Mouse (Mus musculus) MEL (cell line): ENCODE results near the gene Chd6. TPM values are rescaled to one million over a fixed set of nuclear protein-coding genes. Genes with fewer than 3 reads are reported as not detected.

Source experiments
- DNase-seq: peaks from one replicate; pipeline ENCODE4 v3.0.0; 2011; ENCODE audit warnings: low read depth, low spot score
- H3K27ac ChIP-seq: 2 replicates; pipeline ENCODE4 v1.5.1; 2012; ENCODE audit warnings: low read depth, mild to moderate bottlenecking, control low read depth, low read length, moderate library complexity; ENCODE audit not compliant: control insufficient read depth
- H3K27me3 ChIP-seq, 2 experiments: fragments of 150-350 bp in 1 of 2; sonication (generic) in 1 of 2; 2 replicates each; pipeline ENCODE4 v1.6.1; 2012; ENCODE audit warnings: low read length in 2 of 2, mild to moderate bottlenecking in 2 of 2, improper control_type of control experiment in 1 of 2, moderate library complexity in 1 of 2; ENCODE audit not compliant: insufficient read depth in 2 of 2, control insufficient read depth in 1 of 2
- H3K36me3 ChIP-seq, 2 experiments: 2 replicates each; pipeline ENCODE4 v1.6.1; 2012 to 2014; ENCODE audit warnings: low read length in 2 of 2, improper control_type of control experiment in 1 of 2, inconsistent platforms in 1 of 2, mild to moderate bottlenecking in 1 of 2; ENCODE audit not compliant: insufficient read depth in 2 of 2, control insufficient read depth in 1 of 2
- H3K4me1 ChIP-seq, 2 experiments: fragments of 150-350 bp in 1 of 2; sonication (generic) in 1 of 2; 2 replicates each; pipeline ENCODE4 v1.6.1; 2012; ENCODE audit warnings: low read length in 2 of 2, improper control_type of control experiment in 1 of 2, mild to moderate bottlenecking in 1 of 2; ENCODE audit not compliant: insufficient read depth in 2 of 2, control insufficient read depth in 1 of 2
- H3K4me3 ChIP-seq, 2 experiments: fragments of 150-350 bp in 1 of 2; sonication (generic) in 1 of 2; 2 replicates each; pipeline ENCODE4 v1.5.1; 2012; ENCODE audit warnings: low read depth in 2 of 2, low read length in 2 of 2, mild to moderate bottlenecking in 2 of 2, moderate library complexity in 2 of 2, control low read depth in 1 of 2, improper control_type of control experiment in 1 of 2; ENCODE audit not compliant: control insufficient read depth in 1 of 2, insufficient read depth in 1 of 2
- H3K79me2 ChIP-seq: 2 replicates; pipeline ENCODE4 v1.6.1; 2012; ENCODE audit warnings: mild to moderate bottlenecking, low read length, moderate library complexity; ENCODE audit not compliant: control insufficient read depth, poor library complexity, insufficient read depth
- H3K9ac ChIP-seq: 2 replicates; pipeline ENCODE4 v1.6.1; 2012; ENCODE audit warnings: low read depth, mild to moderate bottlenecking, control low read depth, low read length, moderate library complexity; ENCODE audit not compliant: control insufficient read depth, poor library complexity, severe bottlenecking
- H3K9me3 ChIP-seq: fragments of 150-350 bp; sonication (generic); replicated peaks from 2 replicates; pipeline ENCODE4 v1.6.1; 2012; ENCODE audit warnings: mild to moderate bottlenecking, low read length, improper control_type of control experiment, moderate library complexity; ENCODE audit not compliant: insufficient read depth
- CHD1 ChIP-seq: IDR thresholded peaks from 2 replicates; pipeline ENCODE4 v1.6.1; 2012; ENCODE audit warnings: low read depth, mild to moderate bottlenecking, inconsistent platforms, low read length, improper control_type of control experiment
- CHD2 ChIP-seq: IDR thresholded peaks from 2 replicates; pipeline ENCODE4 v1.6.1; 2011; ENCODE audit warnings: low read length, improper control_type of control experiment
- CTCF ChIP-seq, 3 experiments: IDR thresholded peaks in 2 of 3; conservative IDR thresholded peaks in 1 of 3; 2 replicates each; pipeline ENCODE4 v1.5.1; 2011 to 2012; ENCODE audit warnings: low read length in 3 of 3, low read depth in 2 of 3, mild to moderate bottlenecking in 2 of 3, improper control_type of control experiment in 1 of 3, inconsistent platforms in 1 of 3, mixed read lengths in 1 of 3, moderate library complexity in 1 of 3; ENCODE audit not compliant: control insufficient read depth in 1 of 3, insufficient read depth in 1 of 3, poor library complexity in 1 of 3, severe bottlenecking in 1 of 3
- E2F4 ChIP-seq: IDR thresholded peaks from 2 replicates; pipeline ENCODE4 v1.6.1; 2011; ENCODE audit warnings: low read depth, low read length, improper control_type of control experiment, borderline replicate concordance
- EP300 ChIP-seq, 2 experiments: IDR thresholded peaks; 2 replicates each; pipeline ENCODE4 v1.6.1; 2011; ENCODE audit warnings: improper control_type of control experiment in 2 of 2, low read length in 2 of 2, low read depth in 1 of 2, mild to moderate bottlenecking in 1 of 2
- ETS1 ChIP-seq: IDR thresholded peaks from 2 replicates; pipeline ENCODE4 v1.6.1; 2012; ENCODE audit warnings: low read depth, mild to moderate bottlenecking, inconsistent platforms, low read length, improper control_type of control experiment, moderate library complexity
- GATA1 ChIP-seq: IDR thresholded peaks from 2 replicates; pipeline ENCODE4 v1.6.1; 2011; ENCODE audit warnings: low read depth, low read length, improper control_type of control experiment
- HCFC1 ChIP-seq: IDR thresholded peaks from 2 replicates; pipeline ENCODE4 v1.6.1; 2012; ENCODE audit warnings: low read depth, mild to moderate bottlenecking, inconsistent platforms, low read length, improper control_type of control experiment, moderate library complexity
- KAT2A ChIP-seq: conservative IDR thresholded peaks from 2 replicates; pipeline ENCODE4 v1.6.1; 2012; ENCODE audit warnings: low read depth, low read length, improper control_type of control experiment, inconsistent platforms
- MAX ChIP-seq: IDR thresholded peaks from 2 replicates; pipeline ENCODE4 v1.6.1; 2011; ENCODE audit warnings: low read length, improper control_type of control experiment
- MXI1 ChIP-seq: IDR thresholded peaks from 2 replicates; pipeline ENCODE4 v1.6.1; 2011; ENCODE audit warnings: mild to moderate bottlenecking, low read depth, low read length, improper control_type of control experiment
- MYB ChIP-seq: IDR thresholded peaks from 2 replicates; pipeline ENCODE4 v1.6.1; 2011; ENCODE audit warnings: mild to moderate bottlenecking, low read depth, low read length, improper control_type of control experiment
- POLR2AphosphoS5 ChIP-seq: IDR thresholded peaks from 2 replicates; pipeline ENCODE4 v1.6.1; 2012; ENCODE audit warnings: low read depth, borderline replicate concordance, mild to moderate bottlenecking, inconsistent platforms, low read length, moderate library complexity, mixed read lengths
- RAD21 ChIP-seq: IDR thresholded peaks from 2 replicates; pipeline ENCODE4 v1.6.1; 2011; ENCODE audit warnings: mild to moderate bottlenecking, low read depth, low read length, improper control_type of control experiment
- RCOR1 ChIP-seq: IDR thresholded peaks from 2 replicates; pipeline ENCODE4 v1.6.1; 2012; ENCODE audit warnings: low read depth, mild to moderate bottlenecking, inconsistent platforms, low read length, improper control_type of control experiment
- SMC3 ChIP-seq: IDR thresholded peaks from 2 replicates; pipeline ENCODE4 v1.6.1; 2011; ENCODE audit warnings: low read depth, low read length, improper control_type of control experiment
- TAL1 ChIP-seq: IDR thresholded peaks from 2 replicates; pipeline ENCODE4 v1.6.1; 2012; ENCODE audit warnings: mild to moderate bottlenecking, inconsistent platforms, low read length, moderate library complexity, mixed read lengths
- TCF12 ChIP-seq: IDR thresholded peaks from 2 replicates; pipeline ENCODE4 v1.6.1; 2014; ENCODE audit warnings: low read depth, mild to moderate bottlenecking, inconsistent platforms, low read length, improper control_type of control experiment, moderate library complexity
- USF2 ChIP-seq, 2 experiments: IDR thresholded peaks; 2 replicates each; pipeline ENCODE4 v1.6.1; 2011 to 2012; ENCODE audit warnings: improper control_type of control experiment in 2 of 2, low read length in 2 of 2, borderline replicate concordance in 1 of 2, inconsistent platforms in 1 of 2, low read depth in 1 of 2, mild to moderate bottlenecking in 1 of 2; ENCODE audit not compliant: insufficient read depth in 1 of 2
- ZC3H11A ChIP-seq: IDR thresholded peaks from 2 replicates; pipeline ENCODE4 v1.6.1; 2012; ENCODE audit warnings: low read depth, mild to moderate bottlenecking, inconsistent platforms, low read length, improper control_type of control experiment
- ZKSCAN1 ChIP-seq: IDR thresholded peaks from 2 replicates; pipeline ENCODE4 v1.6.1; 2012; ENCODE audit warnings: low read depth, mild to moderate bottlenecking, inconsistent platforms, low read length, improper control_type of control experiment, moderate library complexity
- polyA plus RNA-seq, 2 experiments: library from polyadenylated mRNA; stranded (reverse) in 1 of 2; unstranded in 1 of 2; fragments of >175 nt in 1 of 2; fragments of >200 nt in 1 of 2; gene quantifications; 2 replicates each; pipeline versions ENCODE4 v1.2.1 to v1.2.4; 2012; ENCODE audit warnings: low replicate concordance in 2 of 2, low read depth in 1 of 2; ENCODE audit not compliant: insufficient read length in 2 of 2, insufficient read depth in 1 of 2, missing spikeins in 1 of 2
- total RNA-seq: library from RNA; depleted of rRNA; stranded (reverse); fragments of 300-350 nt; gene quantifications from 2 replicates; pipeline ENCODE4 v1.2.3, GENCODE M21; 2012

Chd6 gene
- total and polyA plus RNA-seq, 3 experiments, result 9.7 to 200 (median 15.4) TPM

- Histone ChIP-seq H3K36me3 (no peaks in the 10 kb centered on the region), H3K27ac (no peak overlapping the region), H3K4me1 (no peaks in the 10 kb centered on the region), H3K79me2 (no peaks in the 10 kb centered on the region), H3K9ac (no peak overlapping the region), H3K9me3 (no peaks in the 10 kb centered on the region), H3K4me3 (no peak overlapping the region), H3K27me3 (no peaks in the 10 kb centered on the region; a peak in 1 of 4 replicates)
- TF ChIP-seq RAD21 (no peak), E2F4 (no peak), MAX (no peak), RCOR1 (no peak), TCF12 (no peak), HCFC1 (no peak), MXI1 (no peak), POLR2AphosphoS5 (no peak), CHD2 (no peak), MYB (no peak), CTCF (IDR thresholded peaks at IDR 0.05 in 2 of 3, conservative IDR thresholded peaks at IDR 0.05 in 1 of 3; ENCODE audit: control insufficient read depth in 1 of 3, insufficient read depth in 1 of 3, low read depth in 2 of 3, low read length in 3 of 3, poor library complexity in 1 of 3, severe bottlenecking in 1 of 3) (no peak), SMC3 (no peak), ZKSCAN1 (no peak), EP300 (IDR thresholded peaks at IDR 0.05; ENCODE audit: low read depth in 1 of 2, low read length in 2 of 2) (no peak), USF2 (IDR thresholded peaks at IDR 0.05; ENCODE audit: borderline replicate concordance in 1 of 2, insufficient read depth in 1 of 2, low read depth in 1 of 2, low read length in 2 of 2) (no peak)
- no peak for DNase-seq
Observed at GRCm38 (mm10) chr2:160918930-160919215, 190.0 kb downstream of the Chd6 start.

- Histone ChIP-seq H3K27me3 (no peaks in the 10 kb centered on the region; a peak in 1 of 4 replicates), H3K9me3 (no peaks in the 10 kb centered on the region), H3K4me3 (no peak overlapping the region), H3K4me1 (no peaks in the 10 kb centered on the region), H3K9ac (no peak overlapping the region), H3K27ac (no peak overlapping the region), H3K79me2 (no peaks in the 10 kb centered on the region), H3K36me3 (no peaks in the 10 kb centered on the region)
- TF ChIP-seq ETS1, result no peak
- no peak for DNase-seq
Observed at GRCm38 (mm10) chr2:160918154-160918929, 190.5 kb downstream of the Chd6 start.

GRCm38 (mm10) chr2:160917313-160917712 lies 191.6 kb downstream of the Chd6 start:
- no peak for DNase-seq
- no peaks in the 10 kb centered on the region for H3K36me3 ChIP-seq
- TF ChIP-seq KAT2A, result no peak
- no peak for TF ChIP-seq POLR2AphosphoS5
- TF ChIP-seq EP300 (IDR thresholded peaks at IDR 0.05; ENCODE audit: low read depth in 1 of 2, low read length in 2 of 2), result no peak
- no peak for TF ChIP-seq CHD1
- no peak for TF ChIP-seq ZKSCAN1
- no peak for TF ChIP-seq ZC3H11A
- no peak for TF ChIP-seq SMC3
- TF ChIP-seq GATA1, result no peak
- no peak for TF ChIP-seq TAL1
- TF ChIP-seq, all 39 proteins: peak for 0
- Histone ChIP-seq H3K9me3 (no peaks in the 10 kb centered on the region), H3K9ac (no peak overlapping the region), H3K79me2 (no peaks in the 10 kb centered on the region), H3K27ac (no peak overlapping the region), H3K27me3 (no peaks in the 10 kb centered on the region; a peak in 1 of 4 replicates), H3K4me3 (no peak overlapping the region), H3K4me1 (no peaks in the 10 kb centered on the region)
